Mouse (Mus musculus): ENCODE results near the gene Bmp8b. TPM values are rescaled to one million over a fixed set of nuclear protein-coding genes. Genes with fewer than 3 reads are reported as not detected.
A peak's percentile ranks its signal among the peaks of the same experiment; 100 is the strongest.

Gene Bmp8b
- total RNA-seq (2021), result not detected
- polyA plus RNA-seq (2012; rRNA removed), result not detected in 2 replicates
- long read RNA-seq, result 0 reads

- no peak within 1 kb of the TSS for H3K27ac ChIP-seq
- H3K4me3 ChIP-seq, result no peak within 1 kb of the TSS
- TF ChIP-seq CTCF (IDR thresholded peaks at IDR 0.05) (no peak), POLR2A (IDR thresholded peaks at IDR 0.05; ENCODE audit: insufficient read depth, low read depth, low read length) (no peak), EP300 (IDR thresholded peaks at IDR 0.05; ENCODE audit: insufficient read depth, low read depth, low read length) (no peak)
- no peak for DNase-seq
- no peaks in the 10 kb centered on the region for H3K4me1 ChIP-seq (ENCODE audit: control insufficient read depth, insufficient read depth, low read length)
- no peaks in the 10 kb centered on the region for H3K36me3 ChIP-seq (ENCODE audit: control insufficient read depth, insufficient read depth, low read length)
- H3K79me2 ChIP-seq (replicated peaks; ENCODE audit: control insufficient read depth, insufficient read depth, low read length), result no peaks in the 10 kb centered on the region
- intact Hi-C loops (cut with DNase I), result no loop called here
- peaks cover 14% of the 10 kb centered on the region for H3K27me3 ChIP-seq (ENCODE audit: control insufficient read depth, insufficient read depth, low read length)
- H3K9ac ChIP-seq (ENCODE audit: low read depth, low read length), result no peak within 1 kb of the TSS
- 5% methylated on average over 74 of the region's 75 CpGs for WGBS
Measured at GRCm38 (mm10) chr4:123104651-123105450, at the start of gene Bmp8b. TSS of gene Bmp8b (plus strand) at chr4:123105165.

GRCm38 (mm10) chr4:123056560-123057109 lies 48.3 kb upstream of the Bmp8b start:
- TF ChIP-seq CTCF (IDR thresholded peaks at IDR 0.05), result no peak
- no peak for TF ChIP-seq EP300 (IDR thresholded peaks at IDR 0.05; ENCODE audit: insufficient read depth, low read depth, low read length)
- no peak for TF ChIP-seq POLR2A (IDR thresholded peaks at IDR 0.05; ENCODE audit: insufficient read depth, low read depth, low read length)
- Histone ChIP-seq H3K27me3 (ENCODE audit: control insufficient read depth, insufficient read depth, low read length) (no peaks in the 10 kb centered on the region), H3K4me3 (no peak overlapping the region), H3K36me3 (ENCODE audit: control insufficient read depth, insufficient read depth, low read length) (no peaks in the 10 kb centered on the region), H3K9ac (ENCODE audit: low read depth, low read length) (no peak overlapping the region), H3K27ac (no peak overlapping the region), H3K4me1 (ENCODE audit: control insufficient read depth, insufficient read depth, low read length) (no peaks in the 10 kb centered on the region), H3K79me2 (replicated peaks; ENCODE audit: control insufficient read depth, insufficient read depth, low read length) (no peaks in the 10 kb centered on the region)
- 73% methylated on average over 3 of the region's 3 CpGs for whole genome bisulfite sequencing
- DNase-seq, result peak in 1 of 2 experiments; percentile 31
- intact Hi-C loops (cut with DNase I), result no loop called here

GRCm38 (mm10) chr4:123057957-123058356 lies 47.0 kb upstream of the Bmp8b start:
- Histone ChIP-seq H3K27ac (no peak overlapping the region), H3K79me2 (replicated peaks; ENCODE audit: control insufficient read depth, insufficient read depth, low read length) (no peaks in the 10 kb centered on the region), H3K4me3 (no peak overlapping the region), H3K27me3 (ENCODE audit: control insufficient read depth, insufficient read depth, low read length) (no peaks in the 10 kb centered on the region), H3K36me3 (ENCODE audit: control insufficient read depth, insufficient read depth, low read length) (no peaks in the 10 kb centered on the region), H3K9ac (ENCODE audit: low read depth, low read length) (no peak overlapping the region), H3K4me1 (ENCODE audit: control insufficient read depth, insufficient read depth, low read length) (no peaks in the 10 kb centered on the region)
- 44% methylated on average over 1 of the region's 1 CpGs for WGBS
- no peak for TF ChIP-seq EP300 (IDR thresholded peaks at IDR 0.05; ENCODE audit: insufficient read depth, low read depth, low read length)
- TF ChIP-seq POLR2A (IDR thresholded peaks at IDR 0.05; ENCODE audit: insufficient read depth, low read depth, low read length), result no peak
- TF ChIP-seq CTCF (IDR thresholded peaks at IDR 0.05), result no peak
- DNase-seq, result no peak
- intact Hi-C loops (cut with DNase I), result no loop called here

- Histone ChIP-seq H3K36me3 (ENCODE audit: control insufficient read depth, insufficient read depth, low read length) (no peaks in the 10 kb centered on the region), H3K79me2 (replicated peaks; ENCODE audit: control insufficient read depth, insufficient read depth, low read length) (no peaks in the 10 kb centered on the region), H3K27me3 (ENCODE audit: control insufficient read depth, insufficient read depth, low read length) (no peaks in the 10 kb centered on the region; the same call in 1 of the 2 replicates), H3K9ac (ENCODE audit: low read depth, low read length) (no peak overlapping the region), H3K4me1 (ENCODE audit: control insufficient read depth, insufficient read depth, low read length) (no peaks in the 10 kb centered on the region), H3K4me3 (no peak overlapping the region), H3K27ac (no peak overlapping the region)
- TF ChIP-seq POLR2A (IDR thresholded peaks at IDR 0.05; ENCODE audit: insufficient read depth, low read depth, low read length) (no peak), EP300 (IDR thresholded peaks at IDR 0.05; ENCODE audit: insufficient read depth, low read depth, low read length) (no peak), CTCF (IDR thresholded peaks at IDR 0.05) (no peak)
- no peak for DNase-seq
- intact Hi-C loops (cut with DNase I), result no loop called here
- 29% methylated on average over 5 of the region's 5 CpGs for WGBS
Measured at GRCm38 (mm10) chr4:123061744-123062143, 43.2 kb upstream of the Bmp8b start.

GRCm38 (mm10) chr4:123068646-123069045 lies 36.3 kb upstream of the Bmp8b start:
- intact Hi-C loops (cut with DNase I), result no loop called here
- no peak for TF ChIP-seq EP300 (IDR thresholded peaks at IDR 0.05; ENCODE audit: insufficient read depth, low read depth, low read length)
- no peak for TF ChIP-seq POLR2A (IDR thresholded peaks at IDR 0.05; ENCODE audit: insufficient read depth, low read depth, low read length)
- TF ChIP-seq CTCF (IDR thresholded peaks at IDR 0.05), result no peak
- H3K27me3 ChIP-seq (ENCODE audit: control insufficient read depth, insufficient read depth, low read length), result peaks cover 3% of the 10 kb centered on the region
- DNase-seq, result no peak
- no peaks in the 10 kb centered on the region for H3K36me3 ChIP-seq (ENCODE audit: control insufficient read depth, insufficient read depth, low read length)
- no peaks in the 10 kb centered on the region for H3K4me1 ChIP-seq (ENCODE audit: control insufficient read depth, insufficient read depth, low read length)
- H3K9ac ChIP-seq (ENCODE audit: low read depth, low read length), result no peak overlapping the region
- no peaks in the 10 kb centered on the region for H3K79me2 ChIP-seq (replicated peaks; ENCODE audit: control insufficient read depth, insufficient read depth, low read length)
- H3K4me3 ChIP-seq, result no peak overlapping the region
- 44% methylated on average over 6 of the region's 6 CpGs for WGBS
- no peak overlapping the region for H3K27ac ChIP-seq

Data from heart, adult 2 months (tissue).